Mouse (Mus musculus) ES-E14 (cell line): Measurements from ENCODE around the gene Srms.

ENCODE experiments used
- HCFC1 ChIP-seq: IDR thresholded peaks from 2 replicates; pipeline ENCODE4 v1.6.1; 2012; ENCODE audit warnings: low read length, inconsistent platforms, borderline replicate concordance; ENCODE audit not compliant: insufficient read depth
- ZC3H11A ChIP-seq: IDR thresholded peaks from 2 replicates; pipeline ENCODE4 v1.6.1; 2012; ENCODE audit warnings: low read depth, mild to moderate bottlenecking, inconsistent platforms, low read length, borderline replicate concordance

GRCm38 (mm10) chr2:181202422-181202821 lies 10.6 kb downstream of the Srms start, which contains the start of gene Ptk6:
- no peak for TF ChIP-seq ZC3H11A
- TF ChIP-seq HCFC1: no peak
